Mouse (Mus musculus) G1E (cell line): ENCODE measurements around the gene Dcaf17.

Experiments used
- CTCF ChIP-seq: IDR thresholded peaks from 2 replicates; pipeline ENCODE4 v1.5.1; 2012; ENCODE audit warnings: low read depth, low read length, inconsistent platforms, mixed read lengths
- GATA1 ChIP-seq: IDR thresholded peaks from 2 replicates; pipeline ENCODE4 v1.6.1; 2012; ENCODE audit warnings: borderline replicate concordance, low read length, inconsistent platforms, mixed read lengths
- GATA2 ChIP-seq: IDR thresholded peaks from 2 replicates; pipeline ENCODE4 v1.6.1; 2012; ENCODE audit warnings: low read depth, low read length, inconsistent platforms, borderline replicate concordance
- POLR2AphosphoS5 ChIP-seq: IDR thresholded peaks from 2 replicates; pipeline ENCODE4 v1.6.1; 2012; ENCODE audit warnings: low read depth, low read length, inconsistent platforms; ENCODE audit not compliant: insufficient replicate concordance
- TAL1 ChIP-seq: conservative IDR thresholded peaks from 2 replicates; pipeline ENCODE4 v1.6.1; 2012; ENCODE audit warnings: low read depth, low read length, inconsistent platforms, mixed read lengths

GRCm38 (mm10) chr2:71039522-71040121 lies 15.5 kb upstream of the Dcaf17 start:
- TF ChIP-seq CTCF (no peak), GATA1 (no peak), POLR2AphosphoS5 (no peak), TAL1 (no peak), GATA2 (no peak)
